Mouse (Mus musculus): ENCODE measurements around the gene Gm14393.
"Not testable (repeated sequence)": the region's sequence is repeated elsewhere in the genome, so short reads cannot be mapped to it uniquely, and the experiment has no call there.

The Gm14393 gene

GRCm38 (mm10) chr2:175067681-175068261 lies at the start of gene Gm14393:
Gm14393 (minus strand) TSS chr2:175067781.
- not testable (repeated sequence) for DNase-seq (ENCODE audit: extremely low spot score, low read depth, low spot score)

DNA sequence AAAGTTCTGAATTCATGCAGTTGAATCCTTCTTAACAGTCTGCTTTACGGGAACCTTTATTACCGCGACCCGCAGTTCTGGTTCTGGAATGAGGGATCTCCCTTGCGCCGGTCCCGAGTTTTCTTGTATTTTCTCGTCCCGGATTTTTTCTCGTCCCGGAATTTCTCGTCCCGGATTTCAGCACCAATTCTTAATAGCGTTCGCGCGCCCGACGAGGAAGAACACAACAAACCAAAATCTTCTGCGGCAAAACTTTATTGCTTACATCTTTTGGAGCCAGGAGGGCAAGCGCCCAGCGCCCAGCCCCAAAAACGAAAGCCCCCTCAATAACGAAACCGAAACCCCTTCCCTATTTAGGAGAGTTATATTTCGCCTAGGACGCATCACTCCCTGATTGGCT lies 23.3 kb downstream of the Gm14393 start:
- DNase-seq (ENCODE audit: extremely low spot score, low read depth, low spot score), result not testable (repeated sequence)

All from hindlimb bud, embryonic 11.5 days (tissue).